8 mouse cellular contexts compared by ENCODE assay signal in genomic region chr5:103387540-103388026, GRCm38 (mm10). TPM values are rescaled to one million over a fixed set of nuclear protein-coding genes. Genes with fewer than 3 reads are reported as not detected.
A peak's percentile ranks its signal among the peaks of the same experiment; 100 is the strongest.
DNase-seq lines count a peak whose midpoint lies in the region; ATAC-seq and TF ChIP-seq lines count a peak whose summit lies in the region.

No protein-coding gene starts in this region.

- no peak overlapping the region for H3K4me2 ChIP-seq in neural tube, embryonic 14.5 days (ENCODE audit: low read depth, low read length)
- H3K4me2 ChIP-seq in stomach, postnatal 0 days (replicated peaks; ENCODE audit: low read depth) = no peak overlapping the region

- H3K27ac ChIP-seq in neural tube, embryonic 14.5 days (ENCODE audit: low read depth, low read length) = peak overlapping the region; percentile 44; the same call in 1 of the 2 replicates
- peak overlapping the region; percentile 71 for H3K27ac ChIP-seq in stomach, postnatal 0 days (replicated peaks)

- no peak for DNase-seq in neural tube, embryonic 10.5 days (ENCODE audit: extremely low spot score, low spot score)
- DNase-seq in fibroblast of lung, adult 2 months (ENCODE audit: low read depth) = peak; percentile 74
- DNase-seq in heart, postnatal 36 days = peak; percentile 53 to 57
- DNase-seq in kidney, postnatal 4 days = peak; percentile 67 to 76
- DNase-seq in stomach, postnatal 0 days (ENCODE audit: low spot score) = peak; percentile 51
- no peak for DNase-seq in layer of hippocampus, adult 9-11 months
- no peak for DNase-seq in layer of hippocampus, adult 8-10 months (ENCODE audit: low spot score in 2 of 2)

- no peak for TF ChIP-seq EP300 in stomach, postnatal 0 days (optimal IDR thresholded peaks at IDR 0.05)

- intact Hi-C loops in heart, postnatal 36 days (cut with DNase I) = no loop called here

- H3K9me3 ChIP-seq in neural tube, embryonic 14.5 days (ENCODE audit: control insufficient read depth, low read length) = no peaks in the 10 kb centered on the region
- H3K9me3 ChIP-seq in stomach, postnatal 0 days (ENCODE audit: control insufficient read depth, low read length) = no peaks in the 10 kb centered on the region

- H3K4me3 ChIP-seq in neural tube, embryonic 14.5 days (ENCODE audit: low read depth, low read length) = no peak overlapping the region
- H3K4me3 ChIP-seq in stomach, postnatal 0 days (ENCODE audit: low read depth, low read length) = no peak overlapping the region

- 65% methylated on average over 8 of the region's 8 CpGs for WGBS in neural tube, embryonic 14.5 days
- 18% methylated on average over 8 of the region's 8 CpGs for WGBS in stomach, postnatal 0 days

- H3K27me3 ChIP-seq in neural tube, embryonic 14.5 days (ENCODE audit: control insufficient read depth, insufficient read depth, low read length) = no peaks in the 10 kb centered on the region
- H3K27me3 ChIP-seq in stomach, postnatal 0 days (ENCODE audit: control insufficient read depth, insufficient read depth, low read length) = no peaks in the 10 kb centered on the region

- no peak for TF ChIP-seq CTCF in stomach, postnatal 0 days (IDR thresholded peaks at IDR 0.05; ENCODE audit: low read depth)

- H3K36me3 ChIP-seq in neural tube, embryonic 14.5 days (ENCODE audit: control insufficient read depth, insufficient read depth, low read length) = no peaks in the 10 kb centered on the region
- H3K36me3 ChIP-seq in stomach, postnatal 0 days (ENCODE audit: control insufficient read depth, insufficient read depth, low read length) = no peaks in the 10 kb centered on the region

- peak; percentile 58 for ATAC-seq in neural tube, embryonic 14.5 days (ENCODE audit: low read depth)
- peak; percentile 89 for ATAC-seq in stomach, postnatal 0 days (ENCODE audit: low FRiP score, low TSS enrichment)

- no peak overlapping the region for H3K9ac ChIP-seq in neural tube, embryonic 14.5 days (replicated peaks; ENCODE audit: low read depth, low read length)
- no peak overlapping the region for H3K9ac ChIP-seq in stomach, postnatal 0 days (ENCODE audit: low read length)

- no peaks in the 10 kb centered on the region for H3K4me1 ChIP-seq in neural tube, embryonic 14.5 days (ENCODE audit: control insufficient read depth, insufficient read depth, low read length)
- 0 out of 2 replicates have a peak, but pooled peaks cover 6% of the 10 kb centered on the region for H3K4me1 ChIP-seq in stomach, postnatal 0 days (replicated peaks; ENCODE audit: control insufficient read depth, insufficient read depth)

RNA-seq across cellular contexts. Expression of gene Ptpn13, which starts 37.4 kb away (rescaled TPM):
- polyA plus RNA-seq in neural tube, embryonic 14.5 days (2014; fragmentation: Nextera tagmentation; extraction: Ambion mirVana) = 4.1 and 6.7 TPM in 2 replicates
- total RNA-seq in heart, postnatal 36 days (2021) = 1 to 10 TPM; 6.1 to 7.0 TPM
- 7.6 and 7.8 TPM in 2 replicates for polyA plus RNA-seq in stomach, postnatal 0 days (2015; fragmentation: Nextera tagmentation; extraction: Ambion mirVana)
- 10 to 100 TPM; 11.7 to 14.1 (median 12.9) TPM for total RNA-seq in layer of hippocampus, adult 8-10 months (2022)

Comparison
In these comparisons a context has a peak if more than half of its experiments do, and no peak if none do; other contexts are left out.
1. DNase-seq: peak in fibroblast of lung, adult 2 months (single experiment), heart, postnatal 36 days (2 of 2), kidney, postnatal 4 days (2 of 2) and stomach, postnatal 0 days (single experiment); none in neural tube, embryonic 10.5 days (single experiment), layer of hippocampus, adult 9-11 months (single experiment) and layer of hippocampus, adult 8-10 months (0 of 2).